Mouse (Mus musculus) left cerebral cortex, adult 18-20 months (tissue): ENCODE data around the gene Nppb. TPM values are rescaled to one million over a fixed set of nuclear protein-coding genes. Genes with fewer than 3 reads are reported as not detected.
A peak's percentile ranks its signal among the peaks of the same experiment; 100 is the strongest.

Experiments used
- DNase-seq, 2 experiments: peaks; one replicate each; pipeline ENCODE4 v3.0.0; 2021 to 2022; ENCODE audit warnings: low spot score in 2 of 2, mixed read lengths in 1 of 2
- long read RNA-seq, 2 experiments: library from polyadenylated mRNA; stranded (forward); transcript quantifications; one replicate each; pipeline ENCODE4 v2.0.0; 2021
- total RNA-seq, 2 experiments: library from RNA; stranded (reverse); gene quantifications; 2 replicates each; pipeline ENCODE4 v1.2.3; 2021

Gene Nppb
- total RNA-seq, result not detected
- long read RNA-seq, experiment 1, result 0 reads
- long read RNA-seq, experiment 2, result 0 reads

- DNase-seq, result no peak
Measured at GRCm38 (mm10) chr4:147985205-147986132, at the start of gene Nppb. Nppb (plus strand) TSS chr4:147985788.

- DNase-seq, result no peak
Measured at GRCm38 (mm10) chr4:147935904-147936303, 49.7 kb upstream of the Nppb start.

- DNase-seq, result peak; percentile 67 to 70
Measured at GRCm38 (mm10) chr4:147936331-147936954, 49.1 kb upstream of the Nppb start, which contains the start of gene Plod1. Plod1 (minus strand) TSS chr4:147936767.

- DNase-seq, result no peak
Measured at GRCm38 (mm10) chr4:147937021-147937420, 48.6 kb upstream of the Nppb start.

GRCm38 (mm10) chr4:147937486-147937885 is 48.1 kb upstream of the Nppb start:
- no peak for DNase-seq

- DNase-seq, result no peak
Measured at GRCm38 (mm10) chr4:147938148-147939096, 47.2 kb upstream of the Nppb start.

- no peak for DNase-seq
Measured at GRCm38 (mm10) chr4:147940111-147940510, 45.5 kb upstream of the Nppb start.

GRCm38 (mm10) chr4:147940576-147941044 is 45.0 kb upstream of the Nppb start, which contains the start of gene 2510039O18Rik:
2510039O18Rik (plus strand) TSS chr4:147940895.
- DNase-seq, result peak; percentile 77 to 85

GRCm38 (mm10) chr4:147941045-147942020 is 44.3 kb upstream of the Nppb start:
- DNase-seq, result peak; percentile 24 to 36

- no peak for DNase-seq
Measured at GRCm38 (mm10) chr4:147943005-147943404, 42.6 kb upstream of the Nppb start.

- DNase-seq, result no peak
Measured at GRCm38 (mm10) chr4:147947511-147947910, 38.1 kb upstream of the Nppb start.

- DNase-seq, result peak; percentile 32 to 33
Measured at GRCm38 (mm10) chr4:147953590-147953989, 32.0 kb upstream of the Nppb start.

GRCm38 (mm10) chr4:147957141-147957540 is 28.4 kb upstream of the Nppb start:
- DNase-seq, result no peak

GRCm38 (mm10) chr4:147959881-147960831 is 25.4 kb upstream of the Nppb start:
- DNase-seq, result peak; percentile 57 to 70

- no peak for DNase-seq
Measured at GRCm38 (mm10) chr4:147962781-147963180, 22.8 kb upstream of the Nppb start.

GRCm38 (mm10) chr4:147963623-147964022 is 22.0 kb upstream of the Nppb start:
- DNase-seq, result no peak

GRCm38 (mm10) chr4:147965712-147966111 is 19.9 kb upstream of the Nppb start:
- no peak for DNase-seq

GRCm38 (mm10) chr4:147968816-147969215 is 16.8 kb upstream of the Nppb start:
- no peak for DNase-seq
